Mouse (Mus musculus): ENCODE measurements around the gene Rabepk.
"Not testable (repeated sequence)": the region's sequence is repeated elsewhere in the genome, so short reads cannot be mapped to it uniquely, and the experiment has no call there.

Rabepk gene

GRCm38 (mm10) chr2:34804815-34805214, 5.1 kb upstream of the Rabepk start:
- no peak for DNase-seq (ENCODE audit: low spot score in 2 of 2)

GRCm38 (mm10) chr2:34804172-34804571, 4.5 kb upstream of the Rabepk start:
- no peak for DNase-seq (ENCODE audit: low spot score in 2 of 2)

- no peak for DNase-seq (ENCODE audit: low spot score in 2 of 2)
These were observed 4.0 kb upstream of the Rabepk start for GRCm38 (mm10) chr2:34803746-34804145.

- DNase-seq (ENCODE audit: low spot score in 2 of 2), result not testable (repeated sequence)
These were observed 3.0 kb upstream of the Rabepk start for GRCm38 (mm10) chr2:34802565-34803245.

- DNase-seq (ENCODE audit: low spot score in 2 of 2), result peak; percentile 91 to 93
These were observed 2.1 kb upstream of the Rabepk start for GRCm38 (mm10) chr2:34801516-34802482.

- no peak for DNase-seq (ENCODE audit: low spot score in 2 of 2)
These were observed 659 bp upstream of the Rabepk start for GRCm38 (mm10) chr2:34800371-34800770.

- no peak for DNase-seq (ENCODE audit: low spot score in 2 of 2)
These were observed 4.3 kb downstream of the Rabepk start for GRCm38 (mm10) chr2:34795426-34795825.

- no peak for DNase-seq (ENCODE audit: low spot score in 2 of 2)
These were observed 5.2 kb downstream of the Rabepk start for GRCm38 (mm10) chr2:34794511-34794910.

GRCm38 (mm10) chr2:34792543-34792942, 7.2 kb downstream of the Rabepk start:
- DNase-seq (ENCODE audit: low spot score in 2 of 2), result not testable (repeated sequence)

GRCm38 (mm10) chr2:34790282-34790681, 9.4 kb downstream of the Rabepk start:
- DNase-seq (ENCODE audit: low spot score in 2 of 2), result peak in 1 of 2 experiments; percentile 31

- DNase-seq (ENCODE audit: low spot score in 2 of 2), result peak; percentile 49 to 64
These were observed 15.6 kb downstream of the Rabepk start for GRCm38 (mm10) chr2:34784085-34784484.

- peak; percentile 46 to 55 for DNase-seq (ENCODE audit: low spot score in 2 of 2)
These were observed 16.4 kb downstream of the Rabepk start for GRCm38 (mm10) chr2:34783064-34784020.

- no peak for DNase-seq (ENCODE audit: low spot score in 2 of 2)
These were observed 22.4 kb downstream of the Rabepk start for GRCm38 (mm10) chr2:34777237-34777868.

- DNase-seq (ENCODE audit: low spot score in 2 of 2), result no peak
These were observed 25.2 kb downstream of the Rabepk start for GRCm38 (mm10) chr2:34774493-34774892.

- no peak for DNase-seq (ENCODE audit: low spot score in 2 of 2)
These were observed 26.0 kb downstream of the Rabepk start for GRCm38 (mm10) chr2:34773673-34774072.

- DNase-seq (ENCODE audit: low spot score in 2 of 2), result no peak
These were observed 27.2 kb downstream of the Rabepk start for GRCm38 (mm10) chr2:34772252-34773235.

GRCm38 (mm10) chr2:34771368-34772226, 28.1 kb downstream of the Rabepk start, which contains the start of gene Hspa5:
Gene Hspa5 (plus strand): TSS chr2:34771970.
- peak; percentile 95 to 96 for DNase-seq (ENCODE audit: low spot score in 2 of 2)

GRCm38 (mm10) chr2:34770951-34771350, 28.8 kb downstream of the Rabepk start:
- no peak for DNase-seq (ENCODE audit: low spot score in 2 of 2)

- no peak for DNase-seq (ENCODE audit: low spot score in 2 of 2)
These were observed 29.7 kb downstream of the Rabepk start for GRCm38 (mm10) chr2:34770049-34770448.

Measured in spleen, postnatal 14 days (tissue).